Mouse (Mus musculus): ENCODE data around the gene Sptbn2. TPM values are rescaled to one million over a fixed set of nuclear protein-coding genes. Genes with fewer than 3 reads are reported as not detected.
A peak's percentile ranks its signal among the peaks of the same experiment; 100 is the strongest.

Sptbn2 gene
- polyA plus RNA-seq, 1 experiment = 198 TPM

DNA sequence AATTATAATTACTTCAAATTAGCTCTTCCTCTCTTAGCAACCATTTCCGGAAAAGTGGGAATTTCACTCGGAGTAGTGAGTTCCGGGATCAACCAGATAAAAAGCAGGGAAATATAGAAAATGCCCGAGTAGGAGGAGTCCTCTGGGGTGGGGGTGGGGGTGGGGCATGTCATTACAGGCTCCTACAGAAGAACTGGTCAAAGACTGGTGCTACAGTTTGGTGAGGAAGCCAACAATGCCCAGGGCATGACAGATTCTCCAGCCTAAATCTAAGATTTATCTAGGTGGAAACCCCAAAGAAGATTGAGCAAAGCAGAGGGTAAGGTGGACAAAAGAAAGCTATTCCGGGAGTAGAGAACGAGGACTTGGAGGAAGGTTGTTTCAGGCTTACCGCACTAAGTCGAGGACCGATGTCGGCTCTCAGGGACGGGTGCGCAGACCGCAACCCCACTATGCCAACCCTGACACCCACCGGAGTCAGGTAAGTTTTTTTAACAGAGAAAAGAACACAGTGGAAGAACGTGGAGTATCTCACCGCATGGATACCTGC, 82.4 kb downstream of the Sptbn2 start:
- peaks cover 8% of the 10 kb centered on the region; the same call in 1 of the 2 replicates for H3K4me1 ChIP-seq (ENCODE audit: control insufficient read depth, insufficient read depth, low read length)
- H3K4me3 ChIP-seq (ENCODE audit: insufficient read depth, low read length) = peak overlapping the region; percentile 90
- TF ChIP-seq CTCF (IDR thresholded peaks at IDR 0.05; ENCODE audit: extremely low read depth, insufficient read depth, low read length) (no peak), POLR2A (IDR thresholded peaks at IDR 0.05; ENCODE audit: extremely low read depth, insufficient read depth, low read length) (no peak)
- H3K27ac ChIP-seq (ENCODE audit: insufficient read depth, low read length) = 0 out of 2 replicates have a peak overlapping the region, but pooled peaks have one; percentile 10

DNA sequence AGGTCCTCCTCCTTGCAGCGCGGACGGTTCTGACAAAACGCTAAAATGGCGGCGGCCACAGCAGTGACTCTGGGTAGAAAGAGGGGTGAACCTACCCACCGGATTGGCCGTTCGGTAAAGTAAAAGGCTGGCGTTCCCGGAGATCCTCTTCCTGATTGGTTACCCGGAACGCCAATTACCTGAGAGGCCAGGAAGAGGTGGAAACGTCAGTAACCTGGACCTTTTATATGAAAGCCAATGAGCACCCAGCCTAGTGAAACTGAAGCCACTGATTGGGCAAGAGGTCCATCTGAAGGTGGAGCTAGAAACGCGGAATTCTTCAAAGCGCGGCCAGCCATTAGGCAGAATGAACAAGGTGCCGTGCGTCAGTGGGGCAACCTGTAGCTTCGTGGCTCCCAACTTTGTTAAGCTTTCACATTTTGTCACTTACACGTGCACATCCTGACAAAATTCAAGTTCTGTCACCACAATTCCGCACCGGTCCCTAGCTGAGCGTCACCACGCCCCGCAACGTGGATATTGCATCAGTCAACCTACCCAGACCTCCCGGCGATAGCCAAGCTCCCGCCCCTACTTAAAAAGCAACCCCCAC, 83.0 kb downstream of the Sptbn2 start, which contains the start of gene Rbm4:
TSS of gene Rbm4 (minus strand) at position 71 of the 592 bp plus-strand sequence.
- H3K4me1 ChIP-seq (ENCODE audit: control insufficient read depth, insufficient read depth, low read length) = peaks cover 8% of the 10 kb centered on the region; the same call in 1 of the 2 replicates
- TF ChIP-seq POLR2A (IDR thresholded peaks at IDR 0.05; ENCODE audit: extremely low read depth, insufficient read depth, low read length) (peak; percentile 87), CTCF (IDR thresholded peaks at IDR 0.05; ENCODE audit: extremely low read depth, insufficient read depth, low read length) (no peak)
- 0 out of 2 replicates have a peak within 1 kb of the TSS, but pooled peaks have one; percentile 10 for H3K27ac ChIP-seq (ENCODE audit: insufficient read depth, low read length)
- H3K4me3 ChIP-seq (ENCODE audit: insufficient read depth, low read length) = peak within 1 kb of the TSS; percentile 90

DNA sequence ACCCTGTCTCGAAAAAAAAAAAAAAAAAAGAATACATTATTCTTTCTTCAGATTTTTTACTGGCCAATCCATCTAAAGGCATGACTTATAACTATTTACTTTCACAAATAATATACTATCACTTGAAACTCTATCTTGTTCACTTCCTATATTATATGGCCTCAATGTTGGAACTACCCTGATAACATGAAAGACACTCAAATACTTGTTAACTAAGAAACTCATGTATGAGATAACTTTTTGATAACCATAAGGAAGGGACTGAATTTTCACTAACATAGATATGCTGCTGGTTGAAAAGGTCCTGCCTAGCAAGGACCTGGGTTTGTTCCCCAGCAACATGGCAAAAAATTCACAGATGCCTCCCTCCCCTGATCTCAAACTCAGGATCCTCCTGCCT, 85.0 kb downstream of the Sptbn2 start:
- no peak overlapping the region for H3K27ac ChIP-seq (ENCODE audit: insufficient read depth, low read length)
- TF ChIP-seq CTCF (IDR thresholded peaks at IDR 0.05; ENCODE audit: extremely low read depth, insufficient read depth, low read length) = no peak
- no peak overlapping the region for H3K4me3 ChIP-seq (ENCODE audit: insufficient read depth, low read length)
- peaks cover 5% of the 10 kb centered on the region for H3K4me1 ChIP-seq (ENCODE audit: control insufficient read depth, insufficient read depth, low read length)

DNA sequence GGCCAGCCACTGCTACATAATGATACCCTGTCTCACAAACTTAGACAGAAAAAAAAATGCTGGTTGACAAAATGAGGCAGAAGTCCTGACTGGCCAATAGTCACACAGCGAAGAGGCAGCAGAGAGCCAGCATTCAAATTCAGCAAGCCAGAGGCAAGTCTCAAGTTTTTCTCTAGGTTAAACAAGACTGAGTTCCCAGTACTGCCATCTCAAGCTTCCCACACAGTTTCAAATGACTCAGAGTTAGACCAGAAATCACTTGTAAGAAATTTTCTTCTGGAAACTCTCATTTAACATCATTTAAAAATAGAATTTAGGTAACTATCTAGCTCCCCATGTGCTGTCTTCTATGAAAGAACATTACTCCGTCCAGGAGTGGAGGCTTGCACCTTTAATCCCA, 86.9 kb downstream of the Sptbn2 start:
- TF ChIP-seq CTCF (IDR thresholded peaks at IDR 0.05; ENCODE audit: extremely low read depth, insufficient read depth, low read length) (no peak), POLR2A (IDR thresholded peaks at IDR 0.05; ENCODE audit: extremely low read depth, insufficient read depth, low read length) (no peak)
- Histone ChIP-seq H3K4me3 (ENCODE audit: insufficient read depth, low read length) (no peak overlapping the region), H3K4me1 (ENCODE audit: control insufficient read depth, insufficient read depth, low read length) (peaks cover 3% of the 10 kb centered on the region), H3K27ac (ENCODE audit: insufficient read depth, low read length) (no peak overlapping the region)

DNA sequence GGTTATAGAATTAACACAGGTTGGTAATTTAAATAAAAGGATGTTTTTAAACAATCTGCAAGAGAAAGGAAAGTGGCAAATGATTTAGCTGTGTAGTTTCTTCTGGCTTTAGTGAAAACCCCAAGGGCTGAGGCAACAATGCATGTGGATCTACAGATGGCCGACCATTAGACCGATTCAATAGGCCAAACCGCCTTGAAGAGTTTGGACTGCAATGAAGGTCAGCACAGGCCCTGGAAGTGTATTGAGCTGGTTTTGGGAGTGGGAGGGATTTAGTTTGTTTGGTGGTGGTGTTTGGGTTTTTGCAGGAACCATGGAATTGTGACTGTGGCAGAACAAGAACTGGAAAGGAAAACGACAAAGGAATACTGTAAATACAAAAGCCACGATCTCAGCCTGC, 88.1 kb downstream of the Sptbn2 start:
- Histone ChIP-seq H3K4me3 (ENCODE audit: insufficient read depth, low read length) (no peak overlapping the region), H3K27ac (ENCODE audit: insufficient read depth, low read length) (no peak overlapping the region), H3K4me1 (ENCODE audit: control insufficient read depth, insufficient read depth, low read length) (peaks cover 8% of the 10 kb centered on the region)
- TF ChIP-seq CTCF (IDR thresholded peaks at IDR 0.05; ENCODE audit: extremely low read depth, insufficient read depth, low read length) (no peak), POLR2A (IDR thresholded peaks at IDR 0.05; ENCODE audit: extremely low read depth, insufficient read depth, low read length) (no peak)

Other genes with a start within 250 kb of the Sptbn2 start
- 24.6 and 26.4 TPM in 2 replicates for gene Syt12, start 233.7 kb upstream of the Sptbn2 start, polyA plus RNA-seq (2012; rRNA removed)
- not detected in 2 replicates for gene 2010003K11Rik, start 212.6 kb upstream of the Sptbn2 start, polyA plus RNA-seq (2012; rRNA removed)
- gene Pcx, start 200.7 kb upstream of the Sptbn2 start, polyA plus RNA-seq (2012; rRNA removed) = 39.3 and 41.4 TPM in 2 replicates
- 28.1 and 30.2 TPM in 2 replicates for gene Lrfn4, start 95.5 kb upstream of the Sptbn2 start, polyA plus RNA-seq (2012; rRNA removed)
- gene Rce1, start 85.5 kb upstream of the Sptbn2 start, polyA plus RNA-seq (2012; rRNA removed) = 52.9 and 54.0 TPM in 2 replicates
- 3.3 and 3.7 TPM in 2 replicates for gene Gm960, start 12.5 kb upstream of the Sptbn2 start, polyA plus RNA-seq (2012; rRNA removed)
- 16.0 and 17.8 TPM in 2 replicates for gene Rbm4b, start 45.3 kb downstream of the Sptbn2 start, polyA plus RNA-seq (2012; rRNA removed)
- 57.4 and 61.8 TPM in 2 replicates for gene Rbm4, start 82.7 kb downstream of the Sptbn2 start, polyA plus RNA-seq (2012; rRNA removed)
- gene Gm21992, start 100.4 kb downstream of the Sptbn2 start, polyA plus RNA-seq (2012; rRNA removed) = 16.7 and 18.9 TPM in 2 replicates
- gene Rbm14, start 100.5 kb downstream of the Sptbn2 start, polyA plus RNA-seq (2012; rRNA removed) = 22.8 and 25.1 TPM in 2 replicates
- 48.7 and 49.1 TPM in 2 replicates for gene Ccs, start 128.2 kb downstream of the Sptbn2 start, polyA plus RNA-seq (2012; rRNA removed)
- 2.0 and 2.1 TPM in 2 replicates for gene Ccdc87, start 128.2 kb downstream of the Sptbn2 start, polyA plus RNA-seq (2012; rRNA removed)
- gene Ctsf, start 144.0 kb downstream of the Sptbn2 start, polyA plus RNA-seq (2012; rRNA removed) = 133 and 142 TPM in 2 replicates
- gene Actn3, start 166.7 kb downstream of the Sptbn2 start, polyA plus RNA-seq (2012; rRNA removed) = 0.79 and 0.87 TPM in 2 replicates
- gene Zdhhc24, start 167.5 kb downstream of the Sptbn2 start, polyA plus RNA-seq (2012; rRNA removed) = 41.3 and 47.9 TPM in 2 replicates
- gene Bbs1, start 195.5 kb downstream of the Sptbn2 start, polyA plus RNA-seq (2012; rRNA removed) = 28.5 and 32.7 TPM in 2 replicates
- 51.5 and 54.5 TPM in 2 replicates for gene Dpp3, start 217.1 kb downstream of the Sptbn2 start, polyA plus RNA-seq (2012; rRNA removed)
- gene Peli3, start 232.0 kb downstream of the Sptbn2 start, polyA plus RNA-seq (2012; rRNA removed) = 15.8 and 19.5 TPM in 2 replicates

Measured in cortical plate, adult 2 months (tissue).